12 mouse cellular contexts compared by ENCODE assay signal in the genomic region with DNA sequence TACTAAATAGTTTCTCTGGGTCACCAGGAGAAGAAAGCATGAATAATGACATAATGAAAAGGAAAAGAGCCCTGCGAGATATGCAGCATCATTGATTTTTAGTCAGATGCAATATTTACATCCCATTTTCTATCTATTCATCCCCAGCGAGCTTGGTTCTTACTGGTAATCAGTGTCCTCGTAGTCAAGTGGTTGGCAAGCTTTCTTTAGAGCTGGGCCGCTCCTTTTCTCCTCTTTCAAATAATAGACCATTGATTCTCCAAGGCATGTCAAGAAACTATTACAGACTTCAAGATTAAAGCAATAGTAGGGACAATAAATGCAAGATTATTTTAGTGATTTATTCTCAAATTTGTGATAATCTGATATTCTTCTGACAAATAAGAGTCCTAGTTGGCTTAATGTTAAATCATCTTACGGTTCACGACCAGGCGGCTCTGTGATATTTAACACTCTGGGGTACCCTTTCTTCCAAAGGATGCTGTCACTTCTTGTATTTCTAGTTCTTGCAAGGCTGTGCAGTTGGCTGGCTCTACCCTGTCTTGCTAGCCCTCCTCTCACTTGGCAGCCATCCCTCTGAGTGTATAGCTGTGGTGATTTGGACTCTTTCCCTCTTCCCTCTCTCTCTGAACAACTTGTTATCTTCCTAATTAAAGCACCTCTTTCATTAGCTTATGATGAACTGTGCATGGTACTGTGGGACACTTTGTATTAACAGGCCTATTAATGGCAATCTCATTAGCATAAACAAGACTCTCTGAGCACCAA.
DNase-seq lines count a peak whose midpoint lies in the region; ATAC-seq lines count a peak whose summit lies in the region.
"Had no signal": no experiment of that assay in that cellular context is flagged by ENCODE, and none has a peak within 500 bp of the region (broad histone marks: within the 10 kb centered on the region; RNA-seq: fewer than 3 reads in every experiment).

No protein-coding gene starts in this region.

- peak; percentile 83 for ATAC-seq in hindbrain, embryonic 15.5 days (ENCODE audit: low FRiP score, low read depth)
- ATAC-seq in hindbrain, embryonic 12.5 days (ENCODE audit: low FRiP score): no peak; the same call in 1 of the 2 replicates
- ATAC-seq in neural tube, embryonic 14.5 days (ENCODE audit: low read depth): peak; percentile 61; the same call in 1 of the 2 replicates
- 0 out of 2 replicates have a peak, but pooled peaks have one; percentile 52 for ATAC-seq in midbrain, embryonic 15.5 days (replicated peaks)
- ATAC-seq in granulocyte monocyte progenitor cell, adult 5-6 weeks (replicated peaks; ENCODE audit: poor library complexity, severe bottlenecking): no peak
- ATAC-seq: intestine, embryonic 15.5 days; liver, postnatal 0 days had no signal

- no peak overlapping the region for H3K9ac ChIP-seq in hindbrain, embryonic 15.5 days
- no peak overlapping the region for H3K9ac ChIP-seq in hindbrain, embryonic 12.5 days
- H3K9ac ChIP-seq in neural tube, embryonic 14.5 days (replicated peaks; ENCODE audit: low read depth, low read length): no peak overlapping the region
- no peak overlapping the region for H3K9ac ChIP-seq in midbrain, embryonic 15.5 days
- H3K9ac ChIP-seq: embryonic facial prominence, embryonic 13.5 days; intestine, embryonic 15.5 days; liver, postnatal 0 days had no signal

- H3K4me1 ChIP-seq in hindbrain, embryonic 15.5 days (replicated peaks): no peaks in the 10 kb centered on the region; the same call in 1 of the 2 replicates
- no peaks in the 10 kb centered on the region for H3K4me1 ChIP-seq in hindbrain, embryonic 12.5 days
- H3K4me1 ChIP-seq in neural tube, embryonic 14.5 days (ENCODE audit: control insufficient read depth, insufficient read depth, low read length): no peaks in the 10 kb centered on the region
- no peaks in the 10 kb centered on the region for H3K4me1 ChIP-seq in midbrain, embryonic 15.5 days
- H3K4me1 ChIP-seq: embryonic facial prominence, embryonic 13.5 days; intestine, embryonic 15.5 days had no signal

- H3K36me3 ChIP-seq in hindbrain, embryonic 15.5 days: no peaks in the 10 kb centered on the region
- no peaks in the 10 kb centered on the region for H3K36me3 ChIP-seq in hindbrain, embryonic 12.5 days
- no peaks in the 10 kb centered on the region for H3K36me3 ChIP-seq in neural tube, embryonic 14.5 days (ENCODE audit: control insufficient read depth, insufficient read depth, low read length)
- H3K36me3 ChIP-seq in midbrain, embryonic 15.5 days (replicated peaks): no peaks in the 10 kb centered on the region
- H3K36me3 ChIP-seq: embryonic facial prominence, embryonic 13.5 days; intestine, embryonic 15.5 days had no signal

- no peak overlapping the region for H3K4me2 ChIP-seq in hindbrain, embryonic 15.5 days
- no peak overlapping the region for H3K4me2 ChIP-seq in hindbrain, embryonic 12.5 days (replicated peaks)
- H3K4me2 ChIP-seq in neural tube, embryonic 14.5 days (ENCODE audit: low read depth, low read length): no peak overlapping the region
- H3K4me2 ChIP-seq in midbrain, embryonic 15.5 days: no peak overlapping the region
- H3K4me2 ChIP-seq: embryonic facial prominence, embryonic 13.5 days; intestine, embryonic 15.5 days had no signal

- WGBS in hindbrain, embryonic 15.5 days: 62% methylated on average over 7 of the region's 7 CpGs
- WGBS in hindbrain, embryonic 12.5 days: 85% methylated on average over 7 of the region's 7 CpGs
- 79% methylated on average over 7 of the region's 7 CpGs for WGBS in neural tube, embryonic 14.5 days
- 73% methylated on average over 7 of the region's 7 CpGs for WGBS in midbrain, embryonic 15.5 days

- 0 out of 2 replicates have a peak, but pooled peaks cover 3% of the 10 kb centered on the region for H3K9me3 ChIP-seq in hindbrain, embryonic 15.5 days
- H3K9me3 ChIP-seq in hindbrain, embryonic 12.5 days (replicated peaks): peaks cover 7% of the 10 kb centered on the region
- H3K9me3 ChIP-seq in neural tube, embryonic 14.5 days (ENCODE audit: control insufficient read depth, low read length): peaks cover 3% of the 10 kb centered on the region; the same call in 1 of the 2 replicates
- H3K9me3 ChIP-seq in midbrain, embryonic 15.5 days: no peaks in the 10 kb centered on the region; the same call in 1 of the 2 replicates
- H3K9me3 ChIP-seq: intestine, embryonic 15.5 days had no signal

- no peak overlapping the region for H3K4me3 ChIP-seq in hindbrain, embryonic 15.5 days
- no peak overlapping the region for H3K4me3 ChIP-seq in hindbrain, embryonic 12.5 days
- no peak overlapping the region for H3K4me3 ChIP-seq in neural tube, embryonic 14.5 days (ENCODE audit: low read depth, low read length)
- no peak overlapping the region for H3K4me3 ChIP-seq in midbrain, embryonic 15.5 days
- H3K4me3 ChIP-seq: embryonic facial prominence, embryonic 13.5 days; intestine, embryonic 15.5 days had no signal

- DNase-seq in neural tube, embryonic 10.5 days (ENCODE audit: extremely low spot score, low spot score): no peak
- no peak for DNase-seq in ovary, adult 18-20 months (ENCODE audit: low spot score)
- DNase-seq: adrenal gland, postnatal 14 days; liver, postnatal 0 days had no signal

- no peaks in the 10 kb centered on the region for H3K27me3 ChIP-seq in hindbrain, embryonic 15.5 days
- no peaks in the 10 kb centered on the region for H3K27me3 ChIP-seq in hindbrain, embryonic 12.5 days
- H3K27me3 ChIP-seq in neural tube, embryonic 14.5 days (ENCODE audit: control insufficient read depth, insufficient read depth, low read length): no peaks in the 10 kb centered on the region
- no peaks in the 10 kb centered on the region for H3K27me3 ChIP-seq in midbrain, embryonic 15.5 days (replicated peaks)
- H3K27me3 ChIP-seq: embryonic facial prominence, embryonic 13.5 days; intestine, embryonic 15.5 days had no signal

- no peak overlapping the region for H3K27ac ChIP-seq in hindbrain, embryonic 15.5 days (replicated peaks)
- H3K27ac ChIP-seq in hindbrain, embryonic 12.5 days: no peak overlapping the region
- no peak overlapping the region for H3K27ac ChIP-seq in neural tube, embryonic 14.5 days (ENCODE audit: low read depth, low read length)
- no peak overlapping the region for H3K27ac ChIP-seq in midbrain, embryonic 15.5 days
- H3K27ac ChIP-seq: embryonic facial prominence, embryonic 13.5 days; intestine, embryonic 15.5 days; kidney, postnatal 0 days had no signal

Comparison
In these comparisons a context has a peak if more than half of its experiments do, and no peak if none do; other contexts are left out.
1. ATAC-seq: peak in hindbrain, embryonic 15.5 days (single experiment), neural tube, embryonic 14.5 days (single experiment) and midbrain, embryonic 15.5 days (single experiment); none in hindbrain, embryonic 12.5 days (single experiment) and granulocyte monocyte progenitor cell, adult 5-6 weeks (single experiment).